Mouse (Mus musculus): ENCODE measurements around the gene Ppp6r1.

Ppp6r1 gene

GRCm38 (mm10) chr7:4658912-4659551 is at the start of gene Ppp6r1:
Ppp6r1 (minus strand) TSS chr7:4659019.
- DNase-seq, result peak; percentile 98 to 99

GRCm38 (mm10) chr7:4705098-4705497 is 46.3 kb upstream of the Ppp6r1 start:
- peak; percentile 49 to 61 for DNase-seq

GRCm38 (mm10) chr7:4703195-4703594 is 44.4 kb upstream of the Ppp6r1 start:
- no peak for DNase-seq

- DNase-seq, result no peak
Measured at GRCm38 (mm10) chr7:4702334-4702733, 43.5 kb upstream of the Ppp6r1 start.

GRCm38 (mm10) chr7:4693004-4693403 is 34.2 kb upstream of the Ppp6r1 start:
- DNase-seq, result no peak

GRCm38 (mm10) chr7:4690951-4691653 is 32.3 kb upstream of the Ppp6r1 start:
- no peak for DNase-seq

GRCm38 (mm10) chr7:4690387-4690786 is 31.6 kb upstream of the Ppp6r1 start, which contains the start of gene Brsk1:
Brsk1 (plus strand) TSS chr7:4690604.
- peak; percentile 40 to 70 for DNase-seq

GRCm38 (mm10) chr7:4684632-4685417 is 26.0 kb upstream of the Ppp6r1 start, which contains the start of gene Hspbp1:
Hspbp1 (minus strand) TSS chr7:4685068.
- DNase-seq, result peak; percentile 96 to 97

GRCm38 (mm10) chr7:4684203-4684602 is 25.4 kb upstream of the Ppp6r1 start:
- no peak for DNase-seq

- no peak for DNase-seq
Measured at GRCm38 (mm10) chr7:4683307-4683706, 24.5 kb upstream of the Ppp6r1 start.

GRCm38 (mm10) chr7:4675200-4675599 is 16.4 kb upstream of the Ppp6r1 start:
- DNase-seq, result no peak

GRCm38 (mm10) chr7:4674114-4674731 is 15.4 kb upstream of the Ppp6r1 start:
- no peak for DNase-seq

GRCm38 (mm10) chr7:4671956-4672355 is 13.1 kb upstream of the Ppp6r1 start:
- DNase-seq, result peak; percentile 61 to 75

GRCm38 (mm10) chr7:4670655-4671255 is 11.9 kb upstream of the Ppp6r1 start:
- no peak for DNase-seq

- DNase-seq, result no peak
Measured at GRCm38 (mm10) chr7:4669156-4669555, 10.3 kb upstream of the Ppp6r1 start.

- DNase-seq, result no peak
Measured at GRCm38 (mm10) chr7:4668506-4668905, 9.7 kb upstream of the Ppp6r1 start.

GRCm38 (mm10) chr7:4666871-4667270 is 8.1 kb upstream of the Ppp6r1 start:
- no peak for DNase-seq

- DNase-seq, result no peak
Measured at GRCm38 (mm10) chr7:4663742-4664141, 4.9 kb upstream of the Ppp6r1 start.

GRCm38 (mm10) chr7:4663179-4663578 is 4.4 kb upstream of the Ppp6r1 start:
- DNase-seq, result no peak

- no peak for DNase-seq
Measured at GRCm38 (mm10) chr7:4659911-4660443, 1.2 kb upstream of the Ppp6r1 start.

- peak in 1 of 2 experiments; percentile 7 for DNase-seq
Measured at GRCm38 (mm10) chr7:4658128-4658907, 501 bp downstream of the Ppp6r1 start.
